Mouse (Mus musculus): ENCODE measurements around the gene Mmp24. TPM values are rescaled to one million over a fixed set of nuclear protein-coding genes. Genes with fewer than 3 reads are reported as not detected.

Gene Mmp24
- total RNA-seq, 2 experiments from 2014 or later: 0.05 TPM

GRCm38 (mm10) chr2:155775685-155776263 lies 632 bp downstream of the Mmp24 start:
- peak; percentile 58 to 74 for DNase-seq (ENCODE audit: low spot score in 2 of 2)

- DNase-seq (ENCODE audit: low spot score in 2 of 2): no peak
Measured at GRCm38 (mm10) chr2:155776824-155777687, 1.9 kb downstream of the Mmp24 start.

GRCm38 (mm10) chr2:155777688-155777985 lies 2.5 kb downstream of the Mmp24 start:
- DNase-seq (ENCODE audit: low spot score in 2 of 2): no peak

GRCm38 (mm10) chr2:155778004-155778403 lies 2.9 kb downstream of the Mmp24 start:
- no peak for DNase-seq (ENCODE audit: low spot score in 2 of 2)

- DNase-seq (ENCODE audit: low spot score in 2 of 2): no peak
Measured at GRCm38 (mm10) chr2:155779066-155779465, 3.9 kb downstream of the Mmp24 start.

GRCm38 (mm10) chr2:155779506-155779905 lies 4.4 kb downstream of the Mmp24 start:
- DNase-seq (ENCODE audit: low spot score in 2 of 2): no peak

- no peak for DNase-seq (ENCODE audit: low spot score in 2 of 2)
Measured at GRCm38 (mm10) chr2:155784534-155784933, 9.4 kb downstream of the Mmp24 start.

- DNase-seq (ENCODE audit: low spot score in 2 of 2): no peak
Measured at GRCm38 (mm10) chr2:155786905-155787304, 11.8 kb downstream of the Mmp24 start.

GRCm38 (mm10) chr2:155787949-155788931 lies 13.1 kb downstream of the Mmp24 start:
- DNase-seq (ENCODE audit: low spot score in 2 of 2): no peak

GRCm38 (mm10) chr2:155792899-155793298 lies 17.8 kb downstream of the Mmp24 start:
- DNase-seq (ENCODE audit: low spot score in 2 of 2): no peak

GRCm38 (mm10) chr2:155794674-155795445 lies 19.7 kb downstream of the Mmp24 start:
- no peak for DNase-seq (ENCODE audit: low spot score in 2 of 2)

- DNase-seq (ENCODE audit: low spot score in 2 of 2): no peak
Measured at GRCm38 (mm10) chr2:155798613-155799012, 23.5 kb downstream of the Mmp24 start.

- DNase-seq (ENCODE audit: low spot score in 2 of 2): no peak
Measured at GRCm38 (mm10) chr2:155802761-155803160, 27.6 kb downstream of the Mmp24 start.

GRCm38 (mm10) chr2:155804053-155804452 lies 28.9 kb downstream of the Mmp24 start:
- DNase-seq (ENCODE audit: low spot score in 2 of 2): no peak

- DNase-seq (ENCODE audit: low spot score in 2 of 2): no peak
Measured at GRCm38 (mm10) chr2:155805231-155805924, 30.2 kb downstream of the Mmp24 start.

GRCm38 (mm10) chr2:155805925-155806255 lies 30.7 kb downstream of the Mmp24 start:
- no peak for DNase-seq (ENCODE audit: low spot score in 2 of 2)

GRCm38 (mm10) chr2:155806548-155806947 lies 31.4 kb downstream of the Mmp24 start:
- no peak for DNase-seq (ENCODE audit: low spot score in 2 of 2)

- DNase-seq (ENCODE audit: low spot score in 2 of 2): no peak
Measured at GRCm38 (mm10) chr2:155807408-155807807, 32.3 kb downstream of the Mmp24 start.

GRCm38 (mm10) chr2:155809620-155810019 lies 34.5 kb downstream of the Mmp24 start:
- no peak for DNase-seq (ENCODE audit: low spot score in 2 of 2)

- DNase-seq (ENCODE audit: low spot score in 2 of 2): peak; percentile 61 to 69
Measured at GRCm38 (mm10) chr2:155811821-155812396, 36.8 kb downstream of the Mmp24 start.
